Mouse (Mus musculus): ENCODE data around the gene Dctn2. TPM values are rescaled to one million over a fixed set of nuclear protein-coding genes. Genes with fewer than 3 reads are reported as not detected.

Dctn2 gene
- polyA plus RNA-seq, 1 experiment from 2014 or later, result 183 TPM

DNA sequence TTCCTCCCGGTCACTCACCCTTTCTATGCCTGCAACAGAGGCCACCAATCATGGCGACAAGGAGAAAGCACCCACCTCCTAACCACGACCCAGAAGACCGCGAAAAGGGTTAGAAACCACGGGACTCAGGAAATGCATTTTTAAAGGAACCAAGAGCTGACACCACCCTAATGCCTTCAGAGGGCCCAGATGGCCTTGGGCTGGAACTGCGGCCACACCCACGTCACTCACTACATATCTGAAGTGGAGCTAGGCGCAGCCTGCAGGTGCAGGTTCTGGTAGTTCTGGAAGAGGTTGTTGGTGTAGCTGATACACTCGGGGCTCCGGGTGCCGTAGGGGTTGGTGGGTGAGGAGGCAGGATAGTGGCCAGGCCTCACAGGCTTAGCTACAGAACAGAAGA, 35.5 kb upstream of the Dctn2 start:
- WGBS, result 74% methylated on average over 12 of the region's 12 CpGs
- H3K9me3 ChIP-seq (ENCODE audit: control insufficient read depth, low read length), result no peaks in the 10 kb centered on the region
- no peaks in the 10 kb centered on the region for H3K4me1 ChIP-seq (replicated peaks; ENCODE audit: control insufficient read depth, insufficient read depth, low read length)
- no peak overlapping the region for H3K4me3 ChIP-seq (ENCODE audit: low read length)
- no peak overlapping the region for H3K27ac ChIP-seq (ENCODE audit: low read length)
- H3K36me3 ChIP-seq (ENCODE audit: control insufficient read depth, insufficient read depth, low read length), result no peaks in the 10 kb centered on the region
- no peak overlapping the region for H3K4me2 ChIP-seq (ENCODE audit: low read depth, low read length)
- no peak for ATAC-seq (ENCODE audit: low read depth)
- no peaks in the 10 kb centered on the region for H3K27me3 ChIP-seq (ENCODE audit: control insufficient read depth, insufficient read depth, low read depth, low read length)
- H3K9ac ChIP-seq (ENCODE audit: low read length), result no peak overlapping the region

DNA sequence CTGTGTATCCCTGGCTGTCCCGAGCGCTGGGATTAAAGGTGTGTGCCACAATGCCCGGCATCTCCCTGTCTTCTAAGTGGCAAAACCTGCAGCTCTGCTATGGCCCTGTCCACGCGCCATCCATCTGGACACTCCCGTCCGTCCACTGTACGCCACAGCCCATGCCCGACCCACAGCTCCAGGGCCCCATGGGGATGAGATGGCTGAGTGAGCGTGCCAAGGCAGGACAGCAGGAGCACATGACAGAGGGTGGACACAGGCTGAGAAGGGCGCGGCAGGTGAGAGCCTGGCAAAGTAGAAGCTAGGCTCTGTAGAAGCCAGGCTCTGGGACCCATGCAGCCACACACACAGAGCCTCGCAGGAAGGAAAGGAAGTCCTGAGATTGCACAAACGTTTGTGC, 34.4 kb upstream of the Dctn2 start:
- H3K27me3 ChIP-seq (ENCODE audit: control insufficient read depth, insufficient read depth, low read depth, low read length), result no peaks in the 10 kb centered on the region
- 77% methylated on average over 14 of the region's 14 CpGs for WGBS
- H3K36me3 ChIP-seq (ENCODE audit: control insufficient read depth, insufficient read depth, low read length), result no peaks in the 10 kb centered on the region
- no peak for ATAC-seq (ENCODE audit: low read depth)
- no peak overlapping the region for H3K4me3 ChIP-seq (ENCODE audit: low read length)
- H3K9ac ChIP-seq (ENCODE audit: low read length), result no peak overlapping the region
- H3K4me2 ChIP-seq (ENCODE audit: low read depth, low read length), result no peak overlapping the region
- H3K27ac ChIP-seq (ENCODE audit: low read length), result no peak overlapping the region
- no peaks in the 10 kb centered on the region for H3K9me3 ChIP-seq (ENCODE audit: control insufficient read depth, low read length)
- H3K4me1 ChIP-seq (replicated peaks; ENCODE audit: control insufficient read depth, insufficient read depth, low read length), result no peaks in the 10 kb centered on the region

DNA sequence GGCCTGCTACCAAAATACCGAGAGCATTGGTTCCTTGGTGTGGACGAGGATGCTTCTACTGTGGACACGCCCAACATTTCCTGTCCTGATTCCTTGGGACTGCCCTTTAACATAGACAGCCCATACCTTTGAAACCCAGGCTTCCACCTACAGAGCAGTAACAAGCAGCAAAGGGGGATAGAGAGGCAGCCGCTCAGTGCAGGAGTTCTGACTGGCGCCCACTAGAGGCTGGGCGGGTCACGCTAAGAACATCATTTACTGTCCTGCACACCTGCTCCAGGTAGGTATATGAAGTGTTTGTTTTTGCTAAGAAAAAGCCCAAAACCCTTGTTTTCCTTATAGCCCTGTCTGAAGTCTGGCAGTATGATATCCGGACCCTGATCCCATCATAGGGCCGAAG, 33.0 kb upstream of the Dctn2 start:
- Histone ChIP-seq H3K9ac (ENCODE audit: low read length) (no peak overlapping the region), H3K4me3 (ENCODE audit: low read length) (no peak overlapping the region), H3K27me3 (ENCODE audit: control insufficient read depth, insufficient read depth, low read depth, low read length) (no peaks in the 10 kb centered on the region), H3K9me3 (ENCODE audit: control insufficient read depth, low read length) (no peaks in the 10 kb centered on the region), H3K27ac (ENCODE audit: low read length) (no peak overlapping the region), H3K4me2 (ENCODE audit: low read depth, low read length) (no peak overlapping the region), H3K36me3 (ENCODE audit: control insufficient read depth, insufficient read depth, low read length) (no peaks in the 10 kb centered on the region), H3K4me1 (replicated peaks; ENCODE audit: control insufficient read depth, insufficient read depth, low read length) (no peaks in the 10 kb centered on the region)
- 74% methylated on average over 9 of the region's 9 CpGs for WGBS
- ATAC-seq (ENCODE audit: low read depth), result no peak

DNA sequence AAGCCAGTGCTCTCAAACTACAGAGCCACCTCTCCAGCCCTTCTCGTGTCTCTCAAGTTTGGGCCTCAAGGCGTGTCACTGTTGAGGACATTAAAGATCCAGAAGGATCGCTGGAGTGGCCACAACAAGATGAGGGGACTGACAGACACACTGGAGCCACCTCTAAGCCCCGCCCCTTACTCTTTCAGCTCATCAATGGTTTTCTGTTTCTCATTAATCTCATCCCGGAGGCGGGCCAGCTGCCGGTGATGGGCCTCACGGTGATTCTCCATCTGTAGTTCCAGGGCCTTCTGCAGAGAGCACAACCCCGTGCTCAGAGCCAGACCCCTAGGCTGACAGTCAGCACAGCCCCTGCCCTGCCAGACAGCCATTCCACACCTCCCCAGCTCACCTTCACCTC, 29.6 kb upstream of the Dctn2 start:
- 39% methylated on average over 9 of the region's 9 CpGs for WGBS
- ATAC-seq (ENCODE audit: low read depth), result no peak
- H3K4me2 ChIP-seq (ENCODE audit: low read depth, low read length), result no peak overlapping the region
- no peak overlapping the region for H3K9ac ChIP-seq (ENCODE audit: low read length)
- H3K4me3 ChIP-seq (ENCODE audit: low read length), result no peak overlapping the region
- no peaks in the 10 kb centered on the region for H3K27me3 ChIP-seq (ENCODE audit: control insufficient read depth, insufficient read depth, low read depth, low read length)
- no peaks in the 10 kb centered on the region for H3K36me3 ChIP-seq (ENCODE audit: control insufficient read depth, insufficient read depth, low read length)
- no peaks in the 10 kb centered on the region for H3K9me3 ChIP-seq (ENCODE audit: control insufficient read depth, low read length)
- H3K4me1 ChIP-seq (replicated peaks; ENCODE audit: control insufficient read depth, insufficient read depth, low read length), result no peaks in the 10 kb centered on the region
- H3K27ac ChIP-seq (ENCODE audit: low read length), result no peak overlapping the region

DNA sequence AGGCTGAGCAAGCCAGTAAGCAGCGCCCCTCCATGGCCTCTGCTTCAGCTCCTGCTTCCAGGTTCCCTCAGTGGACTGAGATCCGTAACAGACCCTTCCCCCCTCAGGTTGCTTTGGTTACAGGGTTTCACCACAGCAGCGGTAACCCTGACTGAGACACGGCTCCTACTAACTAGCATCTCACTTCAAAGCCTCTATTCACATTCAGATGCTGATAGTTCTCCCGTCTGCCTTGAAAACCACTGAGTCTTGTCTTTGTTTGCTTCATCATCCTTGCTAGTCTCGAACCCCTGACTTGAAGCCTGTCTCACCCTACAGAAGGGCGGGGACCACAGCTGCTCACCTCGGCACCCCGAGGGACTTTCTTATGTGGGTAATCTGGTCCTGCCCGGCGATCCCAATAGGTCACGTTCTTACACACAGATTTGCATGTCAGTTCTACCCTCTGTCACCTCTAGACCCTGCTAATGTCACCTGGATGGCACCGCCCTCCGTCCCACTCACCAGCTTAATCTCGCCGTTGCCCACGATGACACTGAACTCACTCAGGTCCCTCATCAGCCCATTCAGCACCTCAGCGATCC, 27.8 kb upstream of the Dctn2 start:
- Histone ChIP-seq H3K9ac (ENCODE audit: low read length) (no peak overlapping the region), H3K4me1 (replicated peaks; ENCODE audit: control insufficient read depth, insufficient read depth, low read length) (no peaks in the 10 kb centered on the region), H3K27me3 (ENCODE audit: control insufficient read depth, insufficient read depth, low read depth, low read length) (no peaks in the 10 kb centered on the region), H3K4me2 (ENCODE audit: low read depth, low read length) (no peak overlapping the region), H3K27ac (ENCODE audit: low read length) (no peak overlapping the region), H3K36me3 (ENCODE audit: control insufficient read depth, insufficient read depth, low read length) (no peaks in the 10 kb centered on the region), H3K4me3 (ENCODE audit: low read length) (no peak overlapping the region), H3K9me3 (ENCODE audit: control insufficient read depth, low read length) (no peaks in the 10 kb centered on the region)
- 65% methylated on average over 18 of the region's 18 CpGs for WGBS
- ATAC-seq (ENCODE audit: low read depth), result no peak

DNA sequence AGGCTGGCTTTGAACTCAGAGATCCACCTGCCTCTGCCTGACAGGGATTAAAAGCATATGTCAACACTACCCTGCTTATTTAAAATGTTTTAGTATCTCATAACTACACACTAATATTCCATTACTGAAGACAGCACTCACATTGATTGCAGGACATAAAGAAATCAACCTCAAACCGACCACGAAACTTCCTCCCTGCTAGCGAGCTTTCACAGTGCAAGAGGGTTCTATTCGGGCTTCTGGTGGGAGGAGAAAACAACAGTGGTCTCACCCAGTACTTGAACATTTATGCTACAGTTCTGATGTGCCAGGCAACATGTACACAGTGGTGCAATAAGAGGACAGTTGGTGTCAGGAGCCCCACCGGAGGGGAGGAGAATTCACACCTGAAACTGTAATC, 15.4 kb upstream of the Dctn2 start:
- Histone ChIP-seq H3K9ac (ENCODE audit: low read length) (no peak overlapping the region), H3K9me3 (ENCODE audit: control insufficient read depth, low read length) (no peaks in the 10 kb centered on the region), H3K4me1 (replicated peaks; ENCODE audit: control insufficient read depth, insufficient read depth, low read length) (no peaks in the 10 kb centered on the region), H3K27ac (ENCODE audit: low read length) (no peak overlapping the region), H3K27me3 (ENCODE audit: control insufficient read depth, insufficient read depth, low read depth, low read length) (no peaks in the 10 kb centered on the region), H3K4me2 (ENCODE audit: low read depth, low read length) (no peak overlapping the region), H3K4me3 (ENCODE audit: low read length) (no peak overlapping the region), H3K36me3 (ENCODE audit: control insufficient read depth, insufficient read depth, low read length) (no peaks in the 10 kb centered on the region)
- no peak for ATAC-seq (ENCODE audit: low read depth)
- WGBS, result 75% methylated on average over 5 of the region's 5 CpGs

DNA sequence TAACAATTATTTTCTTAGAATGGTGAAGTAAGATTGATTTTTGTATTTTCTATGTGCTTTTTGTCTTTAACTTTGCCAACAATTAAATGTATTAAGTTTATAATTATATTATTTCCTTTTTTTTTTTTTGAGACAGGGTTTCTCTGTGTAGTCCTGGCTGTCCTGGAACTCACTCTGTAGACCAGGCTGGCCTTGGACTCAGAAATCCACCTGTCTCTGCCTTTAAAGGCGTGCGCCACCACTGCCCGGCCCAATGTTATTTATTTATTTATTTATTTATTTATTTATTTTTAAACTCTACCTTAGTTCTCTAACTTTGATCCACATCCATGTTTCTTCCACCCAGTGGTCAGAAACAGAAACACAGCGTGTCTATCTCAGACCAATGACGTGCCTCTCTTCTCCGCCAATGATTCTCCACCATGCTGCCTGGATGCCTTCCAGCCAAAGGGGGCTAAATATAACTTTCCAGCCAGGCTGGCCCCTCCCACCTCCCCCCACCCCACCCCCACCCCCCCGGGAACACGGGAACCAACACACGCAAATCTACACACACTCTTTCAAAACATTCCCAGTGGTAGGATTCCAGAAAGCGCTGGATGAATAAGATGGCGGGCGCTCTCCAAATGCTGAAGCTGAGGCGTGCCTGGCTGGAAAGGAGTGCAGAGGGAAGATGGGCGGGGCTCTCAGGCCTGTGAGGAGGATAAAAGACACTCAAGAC, 10.4 kb upstream of the Dctn2 start:
- H3K36me3 ChIP-seq (ENCODE audit: control insufficient read depth, insufficient read depth, low read length), result no peaks in the 10 kb centered on the region
- peak; percentile 82 for ATAC-seq (ENCODE audit: low read depth)
- H3K9me3 ChIP-seq (ENCODE audit: control insufficient read depth, low read length), result no peaks in the 10 kb centered on the region
- no peak overlapping the region; the same call in 1 of the 2 replicates for H3K4me2 ChIP-seq (ENCODE audit: low read depth, low read length)
- WGBS, result 18% methylated on average over 14 of the region's 14 CpGs
- H3K27me3 ChIP-seq (ENCODE audit: control insufficient read depth, insufficient read depth, low read depth, low read length), result no peaks in the 10 kb centered on the region
- H3K27ac ChIP-seq (ENCODE audit: low read length), result no peak overlapping the region
- no peaks in the 10 kb centered on the region for H3K4me1 ChIP-seq (replicated peaks; ENCODE audit: control insufficient read depth, insufficient read depth, low read length)
- H3K9ac ChIP-seq (ENCODE audit: low read length), result no peak overlapping the region
- no peak overlapping the region for H3K4me3 ChIP-seq (ENCODE audit: low read length)

DNA sequence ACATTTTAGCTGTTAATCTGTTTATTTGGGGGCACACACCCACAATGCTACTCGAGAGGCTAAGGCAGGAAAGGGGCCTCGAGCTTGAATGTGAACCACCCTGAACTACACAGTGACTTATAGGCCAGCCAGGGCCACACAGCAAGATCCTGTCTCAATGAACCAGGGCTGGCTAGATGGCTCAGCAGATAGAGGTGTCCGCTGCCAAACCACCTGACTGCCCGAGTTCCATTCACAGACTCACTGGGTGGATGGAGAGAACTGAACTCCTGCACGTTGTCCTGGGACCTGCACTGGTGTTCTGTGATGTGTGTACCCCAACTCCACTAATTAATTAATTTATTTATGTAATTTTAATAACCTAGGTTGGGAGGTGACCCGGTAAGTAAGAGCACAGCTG, 8.4 kb upstream of the Dctn2 start:
- Histone ChIP-seq H3K9me3 (ENCODE audit: control insufficient read depth, low read length) (no peaks in the 10 kb centered on the region), H3K27ac (ENCODE audit: low read length) (no peak overlapping the region), H3K4me2 (ENCODE audit: low read depth, low read length) (no peak overlapping the region), H3K9ac (ENCODE audit: low read length) (no peak overlapping the region), H3K4me3 (ENCODE audit: low read length) (no peak overlapping the region), H3K4me1 (replicated peaks; ENCODE audit: control insufficient read depth, insufficient read depth, low read length) (peaks cover 5% of the 10 kb centered on the region), H3K27me3 (ENCODE audit: control insufficient read depth, insufficient read depth, low read depth, low read length) (peaks cover 13% of the 10 kb centered on the region), H3K36me3 (ENCODE audit: control insufficient read depth, insufficient read depth, low read length) (no peaks in the 10 kb centered on the region)
- ATAC-seq (ENCODE audit: low read depth), result no peak
- WGBS, result 71% methylated on average over 6 of the region's 6 CpGs

DNA sequence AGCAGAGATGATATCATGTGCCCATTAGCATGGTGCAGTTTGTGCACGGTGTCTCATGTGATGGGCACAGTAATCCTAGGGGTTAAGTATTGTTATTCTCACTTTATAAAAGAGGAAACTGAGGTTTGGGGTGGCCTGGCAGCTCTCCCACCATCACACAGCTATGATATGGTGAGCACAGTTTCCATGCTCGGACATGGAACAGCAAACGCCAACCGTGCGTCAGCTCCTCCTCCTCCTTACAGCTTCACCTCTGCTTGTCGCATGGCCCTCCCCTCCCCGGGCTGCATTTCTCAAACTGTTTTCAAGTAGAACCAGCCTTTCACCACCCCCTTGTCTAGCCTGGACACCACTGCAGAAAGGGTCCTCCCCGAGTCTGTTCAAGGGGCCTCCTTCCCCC, 7.7 kb upstream of the Dctn2 start:
- Histone ChIP-seq H3K4me1 (replicated peaks; ENCODE audit: control insufficient read depth, insufficient read depth, low read length) (peaks cover 7% of the 10 kb centered on the region), H3K36me3 (ENCODE audit: control insufficient read depth, insufficient read depth, low read length) (no peaks in the 10 kb centered on the region)
- 64% methylated on average over 8 of the region's 8 CpGs for WGBS

More for the DNA sequence above, 7.7 kb upstream of the Dctn2 start:
- no peak overlapping the region for H3K27ac ChIP-seq (ENCODE audit: low read length)
- no peak overlapping the region for H3K4me3 ChIP-seq (ENCODE audit: low read length)
- ATAC-seq (ENCODE audit: low read depth), result no peak
- H3K4me2 ChIP-seq (ENCODE audit: low read depth, low read length), result no peak overlapping the region
- H3K9ac ChIP-seq (ENCODE audit: low read length), result no peak overlapping the region
- H3K9me3 ChIP-seq (ENCODE audit: control insufficient read depth, low read length), result no peaks in the 10 kb centered on the region
- peaks cover 15% of the 10 kb centered on the region for H3K27me3 ChIP-seq (ENCODE audit: control insufficient read depth, insufficient read depth, low read depth, low read length)
